Mouse (Mus musculus): ENCODE results near the gene Hoxc11.

GRCm38 (mm10) chr15:102981379-102982288, 27.4 kb downstream of the Hoxc11 start:
- TF ChIP-seq POLR2A (IDR thresholded peaks at IDR 0.05; ENCODE audit: extremely low read depth, insufficient read depth, low read length), result no peak
- no peak for TF ChIP-seq CTCF (IDR thresholded peaks at IDR 0.05; ENCODE audit: low read depth, low read length)

Data from liver, adult 2 months (tissue).